Mouse (Mus musculus): Measurements from ENCODE around the gene Xpr1. TPM values are rescaled to one million over a fixed set of nuclear protein-coding genes. Genes with fewer than 3 reads are reported as not detected.

Xpr1 gene
- 6.7 TPM in 2 replicates for polyA plus RNA-seq (2015; fragmentation: Nextera tagmentation; extraction: Ambion mirVana)

DNA sequence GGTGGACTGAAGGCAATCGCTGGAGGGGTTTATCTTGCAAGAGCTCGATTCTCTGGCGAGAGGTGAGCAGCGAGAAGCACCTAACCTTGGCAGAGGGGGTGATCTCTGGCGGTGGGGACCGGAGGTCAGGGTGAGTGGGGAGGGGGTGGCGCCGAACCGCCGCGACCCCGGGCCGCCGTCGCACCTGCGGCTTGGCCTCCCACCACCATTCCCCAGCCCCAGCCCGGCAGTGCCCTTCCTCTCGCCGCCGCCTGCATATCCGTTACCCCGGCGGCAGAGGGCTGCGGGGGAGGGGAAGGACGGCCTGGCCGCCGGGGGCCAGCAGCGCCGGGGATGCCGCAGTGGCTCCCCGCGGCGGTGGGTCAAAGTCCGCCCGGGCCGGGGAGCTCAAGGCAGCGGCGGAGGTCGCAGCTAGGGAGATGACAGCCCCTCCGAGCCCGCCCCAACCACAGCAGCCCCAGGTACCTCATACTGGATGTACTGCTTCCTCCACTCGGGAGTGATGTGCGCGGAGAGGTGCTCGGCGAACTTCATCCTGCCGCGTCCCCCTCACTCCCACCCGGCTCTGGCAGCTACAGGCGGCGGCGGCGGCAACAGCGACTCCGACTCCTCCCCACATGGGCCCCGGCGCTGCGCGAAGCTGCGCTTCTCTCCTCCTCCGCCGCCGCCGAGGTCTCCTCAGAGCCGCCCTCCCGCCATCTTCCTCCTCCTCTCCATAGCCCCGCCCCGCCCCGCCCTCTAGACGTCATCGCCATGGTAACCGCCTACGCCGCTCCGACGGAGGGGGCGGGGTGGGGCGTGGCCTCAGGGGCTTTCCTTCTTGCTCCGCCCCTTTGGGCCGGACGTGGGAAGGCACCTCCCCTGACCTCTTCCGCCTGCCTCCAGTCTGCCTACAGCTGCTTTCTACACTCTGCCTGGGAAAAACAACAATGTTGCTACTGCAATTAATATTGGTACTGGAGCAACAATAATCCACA, at the start of gene Xpr1:
Gene Xpr1, minus strand, starts transcription at position 715 of the 977 bp plus-strand sequence.
- H3K4me3 ChIP-seq (ENCODE audit: low read length), result peak within 1 kb of the TSS; percentile 85
- under 1% methylated on average over 72 of the region's 82 CpGs for WGBS

DNA sequence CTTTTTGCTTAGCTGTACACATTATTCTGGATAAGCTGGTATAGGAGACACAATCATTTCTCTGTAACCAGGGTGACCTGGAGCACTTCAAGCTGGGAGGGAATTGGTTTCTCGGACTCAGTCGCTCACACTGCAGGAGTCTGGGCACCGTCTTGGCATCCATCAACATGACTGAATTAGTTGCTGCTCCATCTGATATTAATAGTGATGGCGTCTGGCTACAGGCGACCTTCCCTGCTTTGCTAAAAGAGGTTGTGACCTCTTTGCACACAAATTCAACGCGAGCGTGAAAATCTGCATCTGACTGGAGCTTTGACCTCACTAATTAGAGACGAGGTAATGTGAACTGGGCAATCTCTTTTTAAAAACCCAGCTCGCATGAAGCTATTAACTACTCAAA, 46.2 kb upstream of the Xpr1 start:
- Histone ChIP-seq H3K27me3 (replicated peaks; ENCODE audit: control insufficient read depth, insufficient read depth, low read length) (no peaks in the 10 kb centered on the region), H3K27ac (ENCODE audit: low read length) (no peak overlapping the region), H3K36me3 (ENCODE audit: control insufficient read depth, insufficient read depth, low read length) (no peaks in the 10 kb centered on the region), H3K9me3 (ENCODE audit: control insufficient read depth, low read length) (no peaks in the 10 kb centered on the region), H3K9ac (ENCODE audit: low read depth, low read length) (no peak overlapping the region), H3K4me2 (ENCODE audit: low read depth, low read length) (no peak overlapping the region), H3K4me1 (ENCODE audit: control insufficient read depth, insufficient read depth, low read length) (no peaks in the 10 kb centered on the region), H3K4me3 (ENCODE audit: low read length) (no peak overlapping the region)
- WGBS, result 71% methylated on average over 10 of the region's 10 CpGs
- ATAC-seq, result no peak

More for the DNA sequence above, at the start of gene Xpr1:
- Histone ChIP-seq H3K36me3 (ENCODE audit: control insufficient read depth, insufficient read depth, low read length) (no peaks in the 10 kb centered on the region), H3K27me3 (replicated peaks; ENCODE audit: control insufficient read depth, insufficient read depth, low read length) (no peaks in the 10 kb centered on the region), H3K4me2 (ENCODE audit: low read depth, low read length) (peak within 1 kb of the TSS; percentile 76), H3K27ac (ENCODE audit: low read length) (peak within 1 kb of the TSS; percentile 86), H3K9ac (ENCODE audit: low read depth, low read length) (peak within 1 kb of the TSS; percentile 80), H3K9me3 (ENCODE audit: control insufficient read depth, low read length) (no peaks in the 10 kb centered on the region), H3K4me1 (ENCODE audit: control insufficient read depth, insufficient read depth, low read length) (no peaks in the 10 kb centered on the region)
- peak; percentile 96 for ATAC-seq

DNA sequence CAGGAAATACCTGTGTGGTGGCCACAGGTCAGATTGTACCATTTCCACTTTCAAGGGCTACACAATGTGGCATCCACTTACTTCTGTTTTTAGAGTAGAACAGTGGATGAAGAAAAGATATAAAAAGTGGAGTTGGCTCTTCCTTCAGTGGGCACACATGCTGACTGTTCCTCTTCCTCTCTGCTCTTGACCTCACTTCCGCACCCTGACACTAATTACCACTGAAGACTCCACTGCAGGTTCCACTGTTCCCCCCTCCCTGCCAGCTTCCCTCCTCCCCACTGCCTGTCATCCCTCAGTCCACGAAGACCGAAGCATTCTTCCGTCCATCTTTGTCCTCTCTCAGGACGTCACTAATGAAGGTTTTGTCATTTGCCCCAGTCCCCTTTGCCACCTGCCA, 45.4 kb upstream of the Xpr1 start:
- WGBS, result 75% methylated on average over 5 of the region's 5 CpGs
- Histone ChIP-seq H3K9ac (ENCODE audit: low read depth, low read length) (no peak overlapping the region), H3K27me3 (replicated peaks; ENCODE audit: control insufficient read depth, insufficient read depth, low read length) (no peaks in the 10 kb centered on the region)

DNA sequence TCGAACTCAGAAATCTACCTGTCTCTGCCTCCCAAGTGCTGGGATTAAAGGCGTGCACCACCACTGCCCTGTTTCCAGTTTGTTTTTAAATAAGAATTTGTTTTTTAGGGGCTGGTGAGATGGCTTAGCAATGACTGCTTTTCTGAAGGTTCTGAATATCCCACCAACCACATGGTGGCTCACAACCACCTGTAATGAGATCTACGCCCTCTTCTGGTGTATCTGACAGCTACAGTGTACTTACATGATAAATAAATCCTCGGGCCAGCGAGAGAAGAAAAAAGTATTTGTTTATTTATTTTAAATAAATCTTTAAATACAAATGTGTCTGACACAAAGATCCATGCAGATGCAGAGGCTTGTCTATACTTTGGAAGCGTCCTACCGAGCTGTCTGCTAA, 40.3 kb upstream of the Xpr1 start:
- Histone ChIP-seq H3K27ac (ENCODE audit: low read length) (no peak overlapping the region), H3K9ac (ENCODE audit: low read depth, low read length) (no peak overlapping the region), H3K9me3 (ENCODE audit: control insufficient read depth, low read length) (no peaks in the 10 kb centered on the region), H3K36me3 (ENCODE audit: control insufficient read depth, insufficient read depth, low read length) (no peaks in the 10 kb centered on the region), H3K4me1 (ENCODE audit: control insufficient read depth, insufficient read depth, low read length) (no peaks in the 10 kb centered on the region), H3K4me2 (ENCODE audit: low read depth, low read length) (no peak overlapping the region), H3K27me3 (replicated peaks; ENCODE audit: control insufficient read depth, insufficient read depth, low read length) (no peaks in the 10 kb centered on the region), H3K4me3 (ENCODE audit: low read length) (no peak overlapping the region)
- WGBS, result 75% methylated on average over 7 of the region's 7 CpGs
- ATAC-seq, result no peak

More for the DNA sequence above, 45.4 kb upstream of the Xpr1 start:
- no peak overlapping the region for H3K4me3 ChIP-seq (ENCODE audit: low read length)
- no peaks in the 10 kb centered on the region for H3K36me3 ChIP-seq (ENCODE audit: control insufficient read depth, insufficient read depth, low read length)
- H3K27ac ChIP-seq (ENCODE audit: low read length), result no peak overlapping the region
- no peak for ATAC-seq
- no peaks in the 10 kb centered on the region for H3K9me3 ChIP-seq (ENCODE audit: control insufficient read depth, low read length)
- no peak overlapping the region for H3K4me2 ChIP-seq (ENCODE audit: low read depth, low read length)
- no peaks in the 10 kb centered on the region for H3K4me1 ChIP-seq (ENCODE audit: control insufficient read depth, insufficient read depth, low read length)

DNA sequence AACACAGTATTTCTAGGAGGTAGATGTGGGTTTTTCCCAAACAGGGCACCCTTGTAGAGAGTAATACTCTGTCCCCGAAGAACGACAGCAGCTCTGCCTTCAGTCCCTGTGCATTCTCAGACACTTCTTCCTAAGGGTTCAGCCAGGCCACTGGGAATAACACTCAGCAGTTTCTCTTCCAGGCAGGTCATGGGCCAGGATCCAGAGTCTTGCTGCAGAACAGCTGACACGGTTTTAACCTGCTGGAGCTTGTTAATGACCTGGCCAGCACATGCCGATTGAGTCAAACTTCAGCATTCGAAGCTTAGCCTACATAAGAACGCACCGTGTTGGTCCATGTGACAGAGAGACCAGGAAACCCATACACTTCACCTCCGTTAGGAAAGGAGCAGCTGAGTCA, 36.0 kb upstream of the Xpr1 start:
- Histone ChIP-seq H3K4me1 (ENCODE audit: control insufficient read depth, insufficient read depth, low read length) (no peaks in the 10 kb centered on the region), H3K4me2 (ENCODE audit: low read depth, low read length) (no peak overlapping the region), H3K4me3 (ENCODE audit: low read length) (no peak overlapping the region), H3K36me3 (ENCODE audit: control insufficient read depth, insufficient read depth, low read length) (no peaks in the 10 kb centered on the region), H3K9ac (ENCODE audit: low read depth, low read length) (no peak overlapping the region), H3K9me3 (ENCODE audit: control insufficient read depth, low read length) (no peaks in the 10 kb centered on the region), H3K27me3 (replicated peaks; ENCODE audit: control insufficient read depth, insufficient read depth, low read length) (no peaks in the 10 kb centered on the region), H3K27ac (ENCODE audit: low read length) (no peak overlapping the region)
- ATAC-seq, result no peak
- WGBS, result 69% methylated on average over 8 of the region's 8 CpGs

DNA sequence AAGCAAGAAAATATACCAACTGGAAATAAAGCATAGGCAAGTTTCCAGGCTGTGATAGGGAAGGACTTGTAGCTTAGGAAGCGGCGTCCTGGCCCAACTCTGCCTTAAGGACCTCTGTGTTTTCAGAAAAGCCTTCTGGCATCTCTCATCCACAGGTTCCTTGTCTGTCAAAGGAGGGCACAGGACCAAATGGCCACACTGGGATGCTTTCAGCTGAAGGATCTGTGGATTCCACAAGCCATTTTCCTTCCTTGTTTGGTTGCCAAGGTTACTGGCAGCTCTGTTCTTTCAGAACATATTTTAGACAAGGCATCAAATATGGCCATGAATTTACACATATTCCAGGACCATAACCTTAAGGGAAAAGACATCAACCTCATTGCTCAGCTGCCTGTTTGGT, 31.7 kb upstream of the Xpr1 start:
- Histone ChIP-seq H3K4me1 (ENCODE audit: control insufficient read depth, insufficient read depth, low read length) (no peaks in the 10 kb centered on the region), H3K27ac (ENCODE audit: low read length) (no peak overlapping the region), H3K27me3 (replicated peaks; ENCODE audit: control insufficient read depth, insufficient read depth, low read length) (no peaks in the 10 kb centered on the region), H3K4me2 (ENCODE audit: low read depth, low read length) (no peak overlapping the region), H3K9ac (ENCODE audit: low read depth, low read length) (no peak overlapping the region), H3K36me3 (ENCODE audit: control insufficient read depth, insufficient read depth, low read length) (no peaks in the 10 kb centered on the region), H3K4me3 (ENCODE audit: low read length) (no peak overlapping the region), H3K9me3 (ENCODE audit: control insufficient read depth, low read length) (no peaks in the 10 kb centered on the region)
- no peak for ATAC-seq
- 84% methylated on average over 2 of the region's 2 CpGs for WGBS

DNA sequence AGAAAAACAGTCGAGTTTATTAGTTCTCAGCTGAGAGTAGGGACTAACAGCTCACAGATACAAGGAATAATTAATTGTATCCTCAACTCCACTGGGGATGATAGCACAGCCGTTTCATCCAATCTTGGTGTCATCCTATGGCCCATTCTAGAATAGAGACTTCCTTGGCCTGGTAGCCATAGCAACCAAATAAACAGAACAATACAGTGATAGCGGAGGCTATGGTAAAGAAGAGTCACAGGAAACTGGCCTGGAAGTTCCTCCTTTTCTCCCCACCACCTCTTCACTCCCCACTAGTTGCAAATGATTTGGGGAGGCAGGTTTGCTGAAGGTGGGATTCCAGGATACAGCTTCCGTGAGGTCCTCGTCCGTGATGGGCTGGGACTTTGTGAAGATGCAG, 30.1 kb upstream of the Xpr1 start:
- ATAC-seq, result no peak
- Histone ChIP-seq H3K4me3 (ENCODE audit: low read length) (no peak overlapping the region), H3K4me1 (ENCODE audit: control insufficient read depth, insufficient read depth, low read length) (no peaks in the 10 kb centered on the region), H3K27me3 (replicated peaks; ENCODE audit: control insufficient read depth, insufficient read depth, low read length) (no peaks in the 10 kb centered on the region), H3K9ac (ENCODE audit: low read depth, low read length) (no peak overlapping the region), H3K4me2 (ENCODE audit: low read depth, low read length) (no peak overlapping the region), H3K27ac (ENCODE audit: low read length) (no peak overlapping the region), H3K9me3 (ENCODE audit: control insufficient read depth, low read length) (no peaks in the 10 kb centered on the region), H3K36me3 (ENCODE audit: control insufficient read depth, insufficient read depth, low read length) (no peaks in the 10 kb centered on the region)
- WGBS, result 69% methylated on average over 6 of the region's 6 CpGs

DNA sequence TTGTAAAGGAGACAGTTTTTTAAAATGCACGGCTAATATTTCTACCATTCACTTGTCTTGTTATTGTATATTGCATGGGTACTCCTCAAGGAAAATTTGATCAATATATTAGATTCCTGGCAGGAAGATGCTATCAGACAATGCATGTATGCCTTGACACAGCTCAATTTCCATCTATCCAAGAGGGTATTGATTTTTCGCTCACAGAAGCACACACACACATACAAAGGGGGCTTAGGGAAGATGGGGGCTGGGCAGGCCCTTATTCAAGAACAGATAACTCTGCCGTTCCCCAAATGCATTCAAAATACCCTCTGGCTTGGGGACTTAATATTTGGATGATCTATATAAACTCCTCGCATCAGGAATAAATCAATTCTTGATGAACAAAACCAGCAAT, 25.9 kb upstream of the Xpr1 start:
- ATAC-seq, result no peak
- Histone ChIP-seq H3K36me3 (ENCODE audit: control insufficient read depth, insufficient read depth, low read length) (no peaks in the 10 kb centered on the region), H3K9ac (ENCODE audit: low read depth, low read length) (no peak overlapping the region), H3K9me3 (ENCODE audit: control insufficient read depth, low read length) (no peaks in the 10 kb centered on the region), H3K4me2 (ENCODE audit: low read depth, low read length) (no peak overlapping the region), H3K27me3 (replicated peaks; ENCODE audit: control insufficient read depth, insufficient read depth, low read length) (no peaks in the 10 kb centered on the region), H3K4me3 (ENCODE audit: low read length) (no peak overlapping the region), H3K4me1 (ENCODE audit: control insufficient read depth, insufficient read depth, low read length) (no peaks in the 10 kb centered on the region; the same call in 1 of the 2 replicates), H3K27ac (ENCODE audit: low read length) (no peak overlapping the region)
- WGBS, result 84% methylated on average over 4 of the region's 4 CpGs

DNA sequence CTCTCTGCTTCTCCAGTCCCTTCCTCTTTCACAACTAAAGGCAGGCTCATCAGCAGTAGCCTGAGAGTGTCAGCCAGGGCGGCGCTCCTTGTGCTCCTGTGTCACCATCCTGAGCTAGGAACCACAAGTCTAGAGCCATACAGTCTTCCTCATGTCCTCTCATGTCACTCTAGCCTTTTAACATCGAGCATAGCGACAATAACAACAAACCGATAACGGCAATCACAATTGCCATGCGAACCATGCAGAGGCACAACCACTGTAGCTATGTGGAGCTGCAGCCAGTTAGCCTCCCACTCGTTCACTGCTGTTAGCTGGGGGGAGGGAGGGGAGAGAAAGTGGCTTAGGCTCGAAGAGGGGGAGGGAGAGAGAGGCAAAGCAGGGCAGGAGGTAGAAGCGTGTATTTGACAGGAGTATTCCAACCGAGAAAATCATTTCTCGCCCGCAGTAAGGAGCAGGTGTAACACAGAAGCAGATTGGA, 25.3 kb upstream of the Xpr1 start:
- Histone ChIP-seq H3K4me2 (ENCODE audit: low read depth, low read length) (no peak overlapping the region), H3K27me3 (replicated peaks; ENCODE audit: control insufficient read depth, insufficient read depth, low read length) (no peaks in the 10 kb centered on the region), H3K36me3 (ENCODE audit: control insufficient read depth, insufficient read depth, low read length) (no peaks in the 10 kb centered on the region), H3K4me1 (ENCODE audit: control insufficient read depth, insufficient read depth, low read length) (no peaks in the 10 kb centered on the region; the same call in 1 of the 2 replicates), H3K27ac (ENCODE audit: low read length) (no peak overlapping the region), H3K9ac (ENCODE audit: low read depth, low read length) (no peak overlapping the region), H3K9me3 (ENCODE audit: control insufficient read depth, low read length) (no peaks in the 10 kb centered on the region), H3K4me3 (ENCODE audit: low read length) (no peak overlapping the region)
- no peak for ATAC-seq
- WGBS, result 65% methylated on average over 13 of the region's 13 CpGs
